Mouse (Mus musculus) heart, adult 11 months (tissue): ENCODE data around the gene Ppp1r14c.
"Not testable (repeated sequence)": the region's sequence is repeated elsewhere in the genome, so short reads cannot be mapped to it uniquely, and the experiment has no call there.

ENCODE experiments used
- DNase-seq: peaks from one replicate; pipeline ENCODE4 v3.0.0; 2022

The Ppp1r14c gene

DNA sequence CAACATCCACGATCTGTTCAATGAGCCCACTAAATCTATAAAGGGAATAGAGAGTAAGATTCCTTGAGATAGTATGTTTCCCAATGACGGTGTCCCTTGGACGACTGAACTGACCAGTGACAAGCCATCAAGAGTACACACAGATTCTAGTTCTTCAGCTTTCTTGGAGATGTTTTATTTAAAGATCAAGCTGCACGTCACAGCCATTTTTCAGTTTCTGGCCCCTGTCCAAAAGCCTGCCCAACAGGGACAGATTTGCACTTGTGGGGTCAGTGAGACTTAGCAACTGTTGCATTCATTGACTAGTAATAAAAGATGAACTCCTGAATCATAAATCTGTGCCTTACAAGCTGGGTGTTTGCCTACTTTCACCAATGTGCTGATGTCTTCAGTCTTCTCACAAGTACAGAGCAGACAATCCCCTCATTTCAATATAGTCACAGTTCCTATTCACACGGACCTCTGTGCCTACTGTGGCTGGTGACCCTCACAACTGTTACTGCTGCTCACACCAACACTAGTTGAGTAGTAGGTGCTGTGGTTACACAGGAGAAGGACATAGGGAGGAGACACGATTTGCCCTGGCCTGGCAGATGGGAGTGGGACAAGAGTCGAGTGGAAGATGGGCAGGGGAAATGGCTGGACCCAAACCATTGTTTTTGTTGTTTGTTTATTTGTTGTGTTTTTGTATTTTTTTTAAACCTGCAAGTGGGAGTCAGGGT, 37.7 kb downstream of the Ppp1r14c start:
- DNase-seq: peak; percentile 86

DNA sequence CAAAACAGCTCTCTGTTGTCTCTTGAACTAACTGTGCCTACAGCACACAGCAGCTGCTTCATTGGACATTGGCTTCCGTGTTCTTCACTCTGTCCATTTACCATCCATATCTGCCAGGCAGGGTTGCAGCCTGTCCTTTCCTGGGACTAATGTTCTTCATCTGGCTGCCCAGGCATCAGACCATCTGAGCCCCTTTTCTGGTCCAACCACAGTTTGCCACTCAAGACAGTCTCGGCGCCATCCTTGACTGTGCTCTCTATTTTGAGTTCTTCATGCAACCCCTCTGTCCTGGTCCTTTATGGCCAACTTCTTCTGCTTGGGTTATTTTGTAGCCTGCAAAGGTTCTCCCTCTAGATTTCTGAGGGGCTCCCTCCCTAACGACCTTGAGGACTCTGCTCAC, 38.5 kb downstream of the Ppp1r14c start:
- peak; percentile 64 for DNase-seq

DNA sequence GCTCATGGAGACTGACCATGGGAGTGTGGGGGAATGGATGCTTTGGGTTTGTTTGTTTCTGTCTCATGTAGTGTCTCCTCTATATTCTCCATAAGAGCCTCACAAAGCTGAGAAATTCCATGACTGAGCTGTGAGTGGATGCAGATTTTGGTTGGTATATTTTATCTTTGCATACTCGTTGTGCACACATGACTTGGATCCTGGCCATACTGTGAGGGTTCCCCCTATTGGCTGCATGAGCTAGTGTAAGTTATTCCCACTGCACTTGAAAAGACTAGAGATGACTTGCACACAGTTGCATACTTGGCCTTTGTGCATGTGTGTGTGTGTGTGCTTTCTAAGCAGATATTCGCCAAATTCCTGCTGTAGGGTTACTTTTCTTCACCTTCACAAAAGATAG, 40.4 kb downstream of the Ppp1r14c start:
- DNase-seq: peak; percentile 70

DNA sequence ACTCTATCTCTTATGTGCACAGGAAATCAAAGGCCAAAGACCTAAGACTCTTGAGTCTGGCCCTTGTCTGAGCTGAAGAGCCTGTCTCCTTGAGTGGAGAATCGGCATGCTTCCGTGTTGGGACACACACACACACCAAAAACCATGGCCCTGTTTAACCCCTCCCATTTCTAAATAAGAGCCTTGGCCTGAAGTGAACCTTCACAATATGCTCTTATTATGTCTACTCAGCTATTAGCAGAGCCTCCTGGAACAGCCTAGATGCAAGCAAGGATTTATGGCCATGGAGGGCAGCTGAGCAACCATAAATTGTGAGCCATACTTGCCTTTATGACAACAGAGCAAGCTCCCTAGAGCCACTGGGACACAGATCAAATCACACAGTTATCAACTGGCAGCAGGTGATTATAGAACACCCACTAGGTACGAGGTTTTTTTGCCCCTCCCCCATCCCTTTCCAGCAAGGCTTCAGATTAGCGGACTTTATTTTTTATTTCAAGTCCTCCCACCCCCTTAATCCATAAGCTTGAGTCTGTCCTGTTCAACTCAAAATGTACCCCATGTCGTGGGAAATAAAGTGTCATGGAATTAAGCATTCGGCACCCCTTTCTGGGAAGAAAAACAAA, 42.3 kb downstream of the Ppp1r14c start:
- peak; percentile 37 for DNase-seq

DNA sequence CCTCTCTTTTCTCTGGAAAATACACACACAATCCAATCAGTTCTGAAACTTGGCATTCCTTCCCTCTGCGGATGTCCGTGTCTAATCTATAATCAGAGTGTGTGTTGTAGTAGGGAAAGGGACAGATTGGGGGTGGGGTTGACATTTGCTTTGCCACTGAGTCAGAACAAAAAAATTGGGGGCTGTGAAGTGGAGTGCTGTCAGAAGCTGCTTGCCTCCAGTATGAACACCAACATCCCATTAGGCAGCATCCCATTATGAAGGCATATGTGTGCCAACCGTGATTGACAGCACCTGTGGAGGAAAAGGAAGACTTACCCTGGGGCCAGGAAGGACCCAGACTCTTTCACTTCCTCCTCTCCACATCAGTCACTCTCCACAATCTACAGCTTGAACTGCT, 42.8 kb downstream of the Ppp1r14c start:
- DNase-seq: peak; percentile 64

DNA sequence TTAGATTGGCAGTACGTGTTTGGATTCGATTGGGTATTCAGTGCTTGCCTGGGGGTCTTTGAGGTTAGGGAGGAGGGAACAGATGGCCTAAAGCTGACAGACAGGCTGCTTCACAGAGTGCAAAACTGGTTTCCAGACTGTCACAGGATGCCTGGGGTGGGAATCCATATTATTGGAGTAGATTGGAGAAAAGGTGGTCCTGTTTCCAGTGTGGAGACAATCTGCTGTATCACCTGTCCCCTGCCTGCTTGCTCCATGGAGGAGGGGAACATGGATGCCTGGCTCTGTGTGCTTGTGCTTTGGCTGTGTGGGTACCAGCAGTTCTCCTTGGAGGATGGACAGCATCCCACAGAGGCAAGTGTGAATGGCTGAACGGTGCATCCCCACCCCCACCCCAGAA, 45.4 kb downstream of the Ppp1r14c start:
- peak; percentile 61 for DNase-seq

DNA sequence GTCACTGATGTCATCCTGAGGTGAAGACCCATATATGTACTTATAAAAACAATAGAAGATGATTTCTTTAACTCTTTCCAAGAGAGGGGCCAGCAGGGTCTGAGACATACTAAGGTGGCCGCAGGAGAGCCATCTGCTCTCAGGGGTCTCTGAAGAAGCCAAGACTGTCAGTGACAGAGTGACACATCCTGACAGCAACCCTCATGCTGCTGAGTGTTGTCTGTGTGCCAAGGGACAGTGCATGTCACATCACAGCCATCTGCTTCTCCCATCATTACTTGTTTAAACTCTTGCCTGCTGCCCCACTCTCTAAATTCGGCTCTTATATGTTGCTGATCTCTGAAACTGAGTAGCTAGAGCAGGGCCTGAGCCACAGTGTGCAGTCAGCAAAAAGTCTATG, 45.8 kb downstream of the Ppp1r14c start:
- peak; percentile 37 for DNase-seq

DNA sequence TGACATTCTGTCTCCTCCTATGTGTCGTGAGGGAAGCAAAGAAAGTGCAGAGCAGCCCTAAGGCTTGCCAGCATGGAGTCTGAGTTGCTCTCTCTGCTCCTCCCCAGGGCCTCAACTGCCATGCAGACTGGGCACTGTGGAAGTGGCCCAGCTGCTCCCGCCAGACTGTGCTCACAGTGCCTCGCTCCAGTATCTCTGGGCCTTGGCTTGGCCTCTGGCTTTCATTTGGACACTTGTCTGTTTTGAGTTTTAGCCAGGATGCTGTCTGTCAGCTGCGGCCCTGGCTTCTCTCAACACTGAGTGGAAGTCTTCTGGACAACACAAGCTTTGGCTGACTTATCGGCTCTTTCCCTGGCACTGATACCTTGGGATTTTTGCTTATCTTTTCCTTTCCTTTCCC, 49.0 kb downstream of the Ppp1r14c start:
- DNase-seq: peak; percentile 97

DNA sequence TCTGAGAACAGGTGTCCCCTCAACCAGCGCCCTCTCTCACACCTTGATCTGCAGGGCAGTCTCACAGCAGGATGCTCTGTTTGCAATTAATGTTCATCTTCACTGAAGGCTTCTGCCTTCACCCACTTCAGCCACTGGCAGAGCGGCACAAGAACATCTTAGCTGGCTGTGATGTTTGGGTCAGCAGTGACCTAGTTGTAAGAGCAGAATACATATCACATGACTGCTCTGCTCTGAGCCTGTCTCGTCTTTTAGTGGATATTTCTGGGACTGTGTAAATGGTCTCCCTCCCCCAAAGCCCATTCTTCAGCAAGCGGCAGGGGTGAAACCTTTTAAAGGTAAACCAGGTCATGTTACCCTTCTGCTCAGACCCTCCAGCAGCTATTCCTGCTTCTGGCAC, 50.7 kb downstream of the Ppp1r14c start:
- peak; percentile 95 for DNase-seq

DNA sequence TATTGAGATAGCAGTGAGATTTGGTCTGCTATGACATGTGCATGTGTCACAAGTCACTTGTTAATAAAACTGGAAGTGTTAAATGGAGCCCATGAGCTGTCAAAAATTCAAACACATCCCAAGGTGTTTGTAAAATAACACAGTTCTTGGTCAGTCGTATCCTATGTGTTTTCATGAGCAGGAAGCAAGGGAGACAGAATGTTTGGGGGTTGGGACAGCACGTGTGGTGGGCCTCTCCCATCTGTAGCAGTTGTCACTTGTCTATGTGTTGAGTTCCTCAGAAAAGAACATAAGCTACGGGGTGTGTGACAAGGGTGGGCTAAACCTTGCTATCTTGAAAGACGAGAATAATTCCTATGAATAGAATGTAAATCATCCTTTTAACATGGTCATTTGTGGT, 51.6 kb downstream of the Ppp1r14c start:
- no peak for DNase-seq

DNA sequence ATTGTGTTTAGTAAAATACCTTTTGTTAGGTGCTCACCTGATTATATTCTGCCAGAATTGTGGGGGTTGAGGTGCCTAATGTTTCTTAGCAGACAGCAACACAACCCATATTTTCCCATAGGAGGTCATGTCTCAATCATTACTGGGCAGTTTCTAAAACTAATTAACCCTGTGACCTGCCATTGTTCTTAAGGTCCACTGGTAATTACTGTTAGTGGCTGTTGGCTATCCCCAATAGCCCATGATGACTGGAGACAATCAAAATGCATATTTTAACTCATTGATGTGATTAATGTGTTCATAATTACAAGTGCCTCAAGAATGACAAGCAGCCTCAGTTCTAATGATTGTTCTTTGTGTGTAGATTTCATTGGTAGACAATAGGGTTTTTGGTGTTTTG, 58.2 kb downstream of the Ppp1r14c start:
- DNase-seq: no peak

DNA sequence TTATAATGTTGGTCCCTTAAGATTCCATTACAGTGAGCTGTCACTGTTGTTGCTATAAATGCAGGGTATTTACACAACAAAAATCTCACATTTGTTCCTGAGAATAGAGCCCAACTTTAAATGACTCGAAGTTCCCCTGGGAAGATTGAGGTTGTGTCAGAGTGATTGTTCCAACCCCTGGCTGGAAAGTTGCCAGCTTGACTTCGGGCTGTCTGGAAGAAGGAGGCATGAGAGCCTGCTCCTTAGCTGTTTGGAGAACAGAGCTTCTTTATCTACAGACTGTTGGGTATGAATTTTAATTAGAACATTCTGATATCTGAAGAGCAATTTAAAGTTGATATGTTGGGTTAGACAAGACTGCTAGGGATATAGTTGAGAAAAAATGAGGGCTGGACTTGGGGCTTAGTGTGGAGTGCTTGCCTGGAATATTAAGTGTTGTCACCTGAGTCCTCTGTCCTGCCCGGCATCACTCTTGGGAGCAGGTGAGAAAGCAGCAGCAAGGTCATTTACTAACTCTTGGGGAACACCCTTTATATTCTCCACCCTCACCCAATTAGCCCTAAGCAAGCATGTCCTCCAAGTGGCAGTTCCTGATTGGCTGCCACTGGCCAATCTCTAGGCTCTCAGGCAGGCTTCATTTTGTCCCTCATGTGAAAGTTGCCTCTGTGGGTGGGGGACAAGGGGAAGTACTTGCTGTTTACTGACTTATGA, 62.0 kb downstream of the Ppp1r14c start:
- peak; percentile 83 for DNase-seq

DNA sequence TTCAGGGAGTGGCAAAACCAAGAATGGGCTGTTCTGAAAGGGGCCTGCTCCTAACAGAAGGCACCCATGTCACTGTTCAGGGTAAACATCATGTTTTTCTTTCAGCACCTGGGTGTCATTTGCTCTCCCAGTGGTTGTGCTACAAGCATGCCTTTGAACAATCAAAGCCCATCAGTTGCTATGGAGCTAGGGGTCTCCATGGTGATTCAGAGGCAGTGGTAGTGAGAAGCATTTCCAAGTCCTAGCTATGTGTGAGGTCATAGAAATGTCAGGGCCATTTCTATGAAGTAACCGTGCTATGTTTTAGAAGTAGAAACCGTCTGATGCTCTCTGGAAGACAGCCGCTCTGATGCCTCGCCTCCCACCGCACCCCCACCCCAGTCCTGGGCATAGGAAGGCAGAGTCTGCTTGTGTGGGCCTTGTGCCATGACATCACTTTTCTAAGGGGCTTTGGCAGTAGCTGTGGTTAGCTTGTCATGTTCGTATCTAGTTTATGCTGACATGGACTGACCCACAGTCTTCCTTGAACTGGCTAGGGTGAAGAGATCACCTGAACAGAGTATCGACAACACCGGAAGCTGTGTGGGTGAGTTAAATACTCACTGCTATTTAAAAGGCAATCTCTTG, 69.1 kb downstream of the Ppp1r14c start:
- peak; percentile 53 for DNase-seq

DNA sequence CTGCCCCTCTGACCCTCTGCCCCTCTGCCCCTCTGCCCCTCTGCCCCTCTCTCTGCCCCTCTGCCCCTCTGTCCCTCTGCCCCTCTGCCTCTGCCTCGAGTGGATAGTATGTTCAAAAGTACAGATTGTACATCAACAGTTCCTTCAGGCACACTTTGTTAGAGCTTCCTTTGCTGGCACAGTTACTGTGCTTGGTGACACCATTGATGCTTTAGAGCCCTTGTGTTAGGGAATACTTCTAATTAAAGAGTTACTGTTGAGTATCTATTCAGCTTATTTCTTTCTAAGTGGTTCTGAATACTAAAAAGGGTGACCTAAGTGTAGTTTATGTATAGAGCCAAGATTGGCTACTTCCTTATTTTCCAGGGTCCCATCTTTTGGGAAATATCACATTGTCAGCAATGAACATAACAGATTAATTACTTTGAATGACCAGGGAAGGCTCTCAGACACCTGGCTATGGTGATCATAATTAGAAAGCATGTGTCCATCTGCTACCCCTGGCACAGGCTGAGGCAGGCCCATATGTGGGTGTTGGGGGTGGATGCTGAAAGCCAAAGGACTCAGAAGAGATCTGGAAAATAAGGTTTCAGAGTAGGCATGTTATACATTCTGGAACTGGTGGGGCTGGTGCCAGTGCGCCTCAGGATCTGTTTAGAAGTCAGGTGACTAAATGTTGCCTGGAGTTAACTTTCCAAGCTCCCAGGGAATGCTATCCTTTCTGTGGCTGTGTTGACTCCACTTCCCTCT, 75.0 kb downstream of the Ppp1r14c start:
- no peak for DNase-seq

DNA sequence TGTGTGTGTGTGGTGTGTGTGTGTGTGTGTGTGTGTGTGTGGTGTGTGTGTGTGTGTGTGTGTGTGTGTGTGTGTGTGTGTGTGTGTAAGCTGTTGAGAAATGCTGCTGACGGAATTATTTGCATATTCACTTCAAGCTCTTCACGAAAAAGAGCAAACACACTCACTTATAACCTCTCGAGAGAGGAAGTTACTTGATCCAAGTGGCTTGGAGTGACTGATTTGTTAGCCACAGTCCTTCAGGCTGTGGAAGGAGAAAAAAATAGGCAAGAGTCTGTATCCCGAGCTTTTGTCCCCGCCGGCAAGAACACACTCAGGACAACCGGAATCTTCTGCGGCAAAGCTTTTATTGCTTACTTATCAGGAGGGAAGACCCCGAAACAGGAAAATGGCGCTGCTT, 80.9 kb downstream of the Ppp1r14c start:
- DNase-seq: not testable (repeated sequence)

DNA sequence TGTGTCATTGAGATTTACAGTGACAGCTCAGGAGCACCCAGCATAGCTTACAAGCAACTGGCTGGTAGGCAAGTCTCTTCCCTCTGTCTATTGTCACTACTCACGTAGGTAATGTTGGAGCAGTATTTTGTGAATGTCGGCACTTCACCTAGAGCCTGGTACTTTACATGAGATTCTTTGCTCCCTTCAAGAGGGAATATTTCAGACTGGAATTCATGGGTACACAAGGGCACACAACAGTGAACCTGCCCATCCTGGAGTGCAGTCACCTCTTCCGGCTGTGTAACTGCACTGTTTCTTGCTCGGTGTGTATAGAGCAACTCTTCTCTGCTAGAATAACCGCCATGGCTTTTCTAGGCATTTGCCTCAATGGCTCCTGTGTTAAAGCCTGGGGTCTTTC, 82.8 kb downstream of the Ppp1r14c start:
- DNase-seq: no peak

DNA sequence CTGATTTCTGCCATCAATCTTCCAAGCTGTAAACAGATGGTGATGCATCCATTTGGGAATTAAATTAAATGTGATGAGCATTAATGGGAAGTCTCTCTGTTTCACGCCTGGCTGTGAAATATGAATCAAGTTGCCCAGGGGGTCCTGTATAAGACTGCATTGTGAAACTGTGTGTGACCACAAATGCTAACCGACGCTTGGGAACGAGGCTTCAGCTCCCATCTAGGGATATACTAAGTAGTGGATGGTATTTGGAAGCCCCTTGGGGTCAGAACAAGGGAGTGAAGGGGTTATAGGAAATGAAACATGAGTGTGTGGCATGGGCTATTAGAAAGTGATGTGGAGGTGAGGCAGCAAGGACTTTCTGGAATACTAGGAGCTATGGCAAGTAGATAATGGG, 86.1 kb downstream of the Ppp1r14c start:
- no peak for DNase-seq

DNA sequence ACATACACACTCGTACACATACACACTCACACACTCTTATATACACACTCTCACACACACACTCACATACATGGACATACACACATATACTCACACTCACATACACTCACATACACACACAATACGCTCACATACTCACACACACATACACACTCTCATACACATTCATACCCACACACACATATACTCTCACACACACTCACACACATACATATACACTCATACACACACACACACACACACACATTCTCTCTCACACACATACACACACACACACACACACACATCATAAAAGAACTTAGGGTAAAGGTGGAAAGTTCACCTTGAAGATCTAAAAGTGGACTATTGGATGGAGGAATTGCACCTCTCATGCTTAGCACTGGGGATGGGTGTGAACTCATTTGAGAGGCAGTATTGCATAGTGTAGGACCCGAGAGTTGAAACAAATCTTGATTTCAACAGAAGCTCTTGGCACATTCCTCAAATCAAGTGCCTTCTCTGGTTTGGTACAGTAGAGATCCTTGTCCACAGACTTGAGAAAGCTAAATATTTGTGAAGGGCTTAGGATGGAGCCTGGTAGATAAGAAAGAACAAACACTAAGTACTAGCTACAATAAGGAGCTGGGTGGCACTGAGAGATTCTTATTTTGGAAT, 87.1 kb downstream of the Ppp1r14c start:
- DNase-seq: no peak

DNA sequence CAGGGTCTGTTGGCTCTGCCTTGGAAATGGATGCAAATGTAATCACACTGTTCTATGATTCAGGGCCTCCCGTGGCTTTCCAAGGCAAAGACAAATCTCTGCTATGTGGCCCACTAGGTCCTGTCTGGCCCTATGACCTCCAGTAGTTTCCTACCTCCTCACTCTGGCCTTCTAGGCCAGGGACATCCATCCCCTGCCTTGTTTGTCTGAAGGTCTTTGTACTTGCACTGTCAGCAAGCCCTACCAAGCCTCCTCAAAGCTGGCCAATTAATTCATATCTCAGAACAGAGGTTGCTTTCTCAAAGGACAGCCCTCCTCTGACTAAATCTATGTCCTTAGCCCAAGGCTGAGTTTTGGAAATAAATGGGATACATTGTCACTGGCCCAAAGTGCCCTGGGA, 92.8 kb downstream of the Ppp1r14c start:
- no peak for DNase-seq

DNA sequence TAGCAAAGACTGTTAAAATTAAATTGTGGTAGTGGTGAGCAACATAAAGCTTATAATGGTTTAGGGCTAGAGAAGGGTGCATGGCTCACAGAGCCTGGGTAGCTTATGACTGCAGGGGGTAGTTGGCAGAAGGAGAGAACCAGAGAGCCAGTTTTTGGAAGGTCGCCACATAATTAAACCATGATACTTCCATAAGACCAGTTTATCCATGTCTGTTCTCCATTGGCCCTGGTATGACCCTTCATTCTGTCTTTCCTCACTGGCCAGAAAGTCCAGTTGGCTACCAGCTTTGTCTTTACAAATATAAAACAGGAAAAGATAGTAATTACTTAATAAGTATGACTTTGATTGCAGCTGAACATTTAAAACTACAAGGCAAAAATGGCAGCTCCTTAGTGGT, 95.0 kb downstream of the Ppp1r14c start:
- DNase-seq: peak; percentile 71

DNA sequence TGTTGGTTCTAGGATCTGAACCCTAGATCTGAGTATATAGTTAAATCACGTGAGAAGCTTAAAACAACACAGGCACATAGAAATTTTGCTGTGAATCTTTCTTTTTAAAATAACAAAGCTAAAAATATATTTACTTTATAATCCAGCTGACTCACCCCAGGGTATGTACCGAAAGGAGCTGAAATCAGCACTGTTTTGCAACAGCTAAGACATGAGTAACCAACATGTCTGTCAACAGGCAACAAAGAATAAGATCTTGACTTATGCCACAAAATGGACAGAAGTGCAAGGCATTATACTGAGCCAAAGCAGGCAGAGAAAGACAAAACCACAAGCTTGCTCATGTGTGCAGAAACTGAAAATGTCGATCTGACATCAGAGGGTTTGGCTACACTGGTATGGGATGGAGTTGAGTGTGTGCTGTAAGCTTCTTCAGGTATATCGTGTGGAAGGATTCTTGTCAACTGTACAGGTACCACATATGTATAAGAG, 100.3 kb downstream of the Ppp1r14c start:
- DNase-seq: no peak

DNA sequence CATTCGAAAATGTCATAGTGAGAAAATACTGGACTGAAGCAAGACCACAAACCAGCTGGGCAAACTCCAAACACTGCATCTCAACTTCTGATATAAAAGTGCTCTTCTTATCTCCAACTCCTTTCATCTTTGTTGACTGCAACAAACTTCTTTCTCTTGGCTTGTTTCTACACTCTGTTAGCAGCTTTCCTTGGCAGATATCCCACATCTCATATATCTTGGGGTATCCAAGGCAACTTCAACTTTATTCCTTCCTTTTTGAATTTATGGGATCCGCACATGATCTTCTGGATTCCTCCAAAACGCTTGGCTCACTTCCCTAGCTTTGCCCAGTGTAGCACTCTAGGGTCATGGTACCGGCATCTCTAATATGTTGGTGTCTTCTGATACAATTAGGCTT, 102.7 kb downstream of the Ppp1r14c start:
- DNase-seq: peak; percentile 16
